Comparison of ENCODE assay signal across 8 mouse cellular contexts in genomic region chr16:55820916-55821570, GRCm38 (mm10). TPM values are rescaled to one million over a fixed set of nuclear protein-coding genes. Genes with fewer than 3 reads are reported as not detected.
DNase-seq lines count a peak whose midpoint lies in the region; ATAC-seq and TF ChIP-seq lines count a peak whose summit lies in the region.

No protein-coding gene starts in this region.

- H3K36me3 ChIP-seq in forebrain, postnatal 0 days (ENCODE audit: insufficient read depth), result peaks cover 14% of the 10 kb centered on the region
- peaks cover 25% of the 10 kb centered on the region for H3K36me3 ChIP-seq in limb, embryonic 14.5 days (ENCODE audit: control insufficient read depth, insufficient read depth, low read length)
- H3K36me3 ChIP-seq in stomach, embryonic 14.5 days (ENCODE audit: control insufficient read depth, insufficient read depth, low read length), result peaks cover 18% of the 10 kb centered on the region

- ATAC-seq in forebrain, postnatal 0 days, result no peak
- ATAC-seq in limb, embryonic 14.5 days (ENCODE audit: low FRiP score, low read depth), result no peak
- ATAC-seq in stomach, embryonic 14.5 days (ENCODE audit: insufficient number of reproducible peaks, insufficient read depth, low FRiP score, low read depth), result no peak

- peak overlapping the region; percentile 98 for H3K4me2 ChIP-seq in forebrain, postnatal 0 days (ENCODE audit: low read depth)
- peak overlapping the region; percentile 83 for H3K4me2 ChIP-seq in limb, embryonic 14.5 days (replicated peaks; ENCODE audit: low read depth, low read length, severe bottlenecking)
- peak overlapping the region; percentile 50 for H3K4me2 ChIP-seq in stomach, embryonic 14.5 days (replicated peaks; ENCODE audit: low read depth, low read length)

- no peaks in the 10 kb centered on the region for H3K27me3 ChIP-seq in forebrain, postnatal 0 days (ENCODE audit: insufficient read depth, low read length)
- H3K27me3 ChIP-seq in limb, embryonic 14.5 days (ENCODE audit: control insufficient read depth, insufficient read depth, low read length), result no peaks in the 10 kb centered on the region
- no peaks in the 10 kb centered on the region for H3K27me3 ChIP-seq in stomach, embryonic 14.5 days (ENCODE audit: control insufficient read depth, insufficient read depth, low read length)

- TF ChIP-seq CTCF in layer of hippocampus, adult 2 months (conservative IDR thresholded peaks at IDR 0.05), result no peak
- TF ChIP-seq CTCF in forebrain, postnatal 0 days (IDR thresholded peaks at IDR 0.05; ENCODE audit: low read depth), result no peak

- H3K9me3 ChIP-seq in forebrain, postnatal 0 days (ENCODE audit: low read length), result no peaks in the 10 kb centered on the region
- no peaks in the 10 kb centered on the region for H3K9me3 ChIP-seq in limb, embryonic 14.5 days (ENCODE audit: control insufficient read depth, low read length)
- no peaks in the 10 kb centered on the region for H3K9me3 ChIP-seq in stomach, embryonic 14.5 days (ENCODE audit: control insufficient read depth, low read depth, low read length)

- 11% methylated on average over 20 of the region's 20 CpGs for WGBS in forebrain, postnatal 0 days
- 3% methylated on average over 20 of the region's 20 CpGs for WGBS in limb, embryonic 14.5 days
- 11% methylated on average over 20 of the region's 20 CpGs for WGBS in stomach, embryonic 14.5 days

- TF ChIP-seq POLR2A in limb, embryonic 14.5 days (IDR thresholded peaks at IDR 0.05; ENCODE audit: borderline replicate concordance, extremely low read depth, insufficient read depth, insufficient read length), result no peak

- 0 out of 2 replicates have a peak, but pooled peaks cover 6% of the 10 kb centered on the region for H3K4me1 ChIP-seq in forebrain, postnatal 0 days (ENCODE audit: insufficient read depth)
- peaks cover 13% of the 10 kb centered on the region for H3K4me1 ChIP-seq in limb, embryonic 14.5 days (ENCODE audit: control insufficient read depth, insufficient read depth, low read length)
- H3K4me1 ChIP-seq in stomach, embryonic 14.5 days (ENCODE audit: control insufficient read depth, insufficient read depth, low read length), result peaks cover 7% of the 10 kb centered on the region; the same call in 1 of the 2 replicates

- no peak for DNase-seq in layer of hippocampus, adult 2 months (ENCODE audit: low spot score in 2 of 2)
- DNase-seq in layer of hippocampus, adult 9-11 months, result no peak
- peak; percentile 32 for DNase-seq in MN1 (ENCODE audit: low spot score)
- DNase-seq in forebrain, postnatal 0 days, result peak; percentile 18
- peak; percentile 30 for DNase-seq in limb, embryonic 14.5 days (ENCODE audit: low spot score)
- no peak for DNase-seq in right cerebral cortex, postnatal 36 days (ENCODE audit: low spot score in 2 of 2)
- DNase-seq in cerebellum, adult 11-12 months, result no peak

- peak overlapping the region; percentile 96 for H3K27ac ChIP-seq in layer of hippocampus, adult 2 months
- no peak overlapping the region; the same call in 1 of the 2 replicates for H3K27ac ChIP-seq in forebrain, postnatal 0 days (ENCODE audit: low read depth, low read length)
- H3K27ac ChIP-seq in limb, embryonic 14.5 days (replicated peaks; ENCODE audit: low read depth, low read length), result peak overlapping the region; percentile 77
- H3K27ac ChIP-seq in stomach, embryonic 14.5 days (ENCODE audit: low read length), result peak overlapping the region; percentile 60; the same call in 1 of the 2 replicates

- peak overlapping the region; percentile 81 for H3K4me3 ChIP-seq in layer of hippocampus, adult 2 months
- peak overlapping the region; percentile 75 for H3K4me3 ChIP-seq in forebrain, postnatal 0 days (ENCODE audit: low read depth, low read length)
- H3K4me3 ChIP-seq in limb, embryonic 14.5 days (replicated peaks; ENCODE audit: low read length), result peak overlapping the region; percentile 88
- peak overlapping the region; percentile 57 for H3K4me3 ChIP-seq in stomach, embryonic 14.5 days (ENCODE audit: low read depth, low read length)

- peak overlapping the region; percentile 65 for H3K9ac ChIP-seq in forebrain, postnatal 0 days
- H3K9ac ChIP-seq in limb, embryonic 14.5 days (ENCODE audit: low read depth, low read length, severe bottlenecking), result peak overlapping the region; percentile 83
- H3K9ac ChIP-seq in stomach, embryonic 14.5 days (replicated peaks; ENCODE audit: low read depth, low read length), result peak overlapping the region; percentile 34

RNA-seq across cellular contexts. Expression of gene Nfkbiz, which starts 17.7 kb away (rescaled TPM):
- 1 to 10 TPM; 5.9 to 8.5 TPM for total RNA-seq in layer of hippocampus, adult 2 months (2021)
- total RNA-seq in forebrain, postnatal 0 days (2014; rRNA removed), result 1.9 and 2.4 TPM in 2 replicates
- polyA plus RNA-seq in forebrain, postnatal 0 days (2015; fragmentation: Nextera tagmentation; extraction: Ambion mirVana), result 1.1 and 1.5 TPM in 2 replicates
- 9.2 and 10.0 TPM in 2 replicates for polyA plus RNA-seq in limb, embryonic 14.5 days (2012; rRNA removed)
- polyA plus RNA-seq in limb, embryonic 14.5 days (2014; fragmentation: Nextera tagmentation; extraction: Ambion mirVana), result 5.0 and 5.3 TPM in 2 replicates
- polyA plus RNA-seq in stomach, embryonic 14.5 days (2014; fragmentation: Nextera tagmentation; extraction: Ambion mirVana), result 6.4 and 8.3 TPM in 2 replicates

Comparison
In these comparisons a context has a peak if more than half of its experiments do, and no peak if none do; other contexts are left out.
1. DNase-seq: peak in MN1 (single experiment), forebrain, postnatal 0 days (single experiment) and limb, embryonic 14.5 days (single experiment); none in layer of hippocampus, adult 2 months (0 of 2), layer of hippocampus, adult 9-11 months (single experiment), right cerebral cortex, postnatal 36 days (0 of 2) and cerebellum, adult 11-12 months (single experiment).
2. Peak in every context shown above with its lines, with median percentiles within 50 percentile points of each other: H3K4me3 ChIP-seq, H3K4me2 ChIP-seq and H3K9ac ChIP-seq.